Mouse (Mus musculus): ENCODE results near the gene Crk. TPM values are rescaled to one million over a fixed set of nuclear protein-coding genes. Genes with fewer than 3 reads are reported as not detected.

The Crk gene
- polyA plus RNA-seq, 1 experiment = 39.3 TPM

DNA sequence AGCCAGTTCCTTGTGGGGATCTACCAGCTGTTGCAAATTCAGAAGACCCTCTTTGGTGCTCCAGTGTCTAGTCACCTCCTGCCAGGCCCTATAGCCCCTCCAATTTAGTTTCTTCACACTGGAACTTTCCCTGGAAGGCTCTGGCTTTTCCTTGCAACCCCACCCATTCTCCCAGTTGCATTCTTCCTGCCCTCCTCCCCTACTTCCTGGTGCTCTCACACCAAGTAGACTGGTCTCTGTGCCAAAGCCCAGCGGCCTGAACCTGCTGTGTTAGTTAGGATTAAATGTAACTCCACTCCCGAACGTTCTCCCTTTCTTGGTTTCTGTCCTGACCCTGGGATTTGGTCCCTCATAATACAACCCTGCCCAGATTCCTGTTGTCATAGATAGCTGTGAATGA, 44.3 kb upstream of the Crk start:
- Histone ChIP-seq H3ac (ENCODE audit: control insufficient read depth, insufficient read length, low read depth) (no peak overlapping the region), H3K79me3 (ENCODE audit: low read depth) (no peaks in the 10 kb centered on the region), H3K4me3 (ENCODE audit: insufficient read depth, poor library complexity, severe bottlenecking) (no peak overlapping the region), H3K27me3 (ENCODE audit: control insufficient read depth, insufficient read depth, insufficient read length) (no peaks in the 10 kb centered on the region), H3K36me3 (ENCODE audit: control insufficient read depth, insufficient read depth) (peaks cover 4% of the 10 kb centered on the region), H3K79me2 (ENCODE audit: control insufficient read depth, insufficient read depth) (no peaks in the 10 kb centered on the region)
- no peak for TF ChIP-seq CEBPB (IDR thresholded peaks at IDR 0.05; ENCODE audit: low read depth)
- TF ChIP-seq FOSL1 (IDR thresholded peaks at IDR 0.05; ENCODE audit: insufficient read depth, low read length, poor library complexity, severe bottlenecking) = no peak
- no peak for TF ChIP-seq MAX (IDR thresholded peaks at IDR 0.05)
- TF ChIP-seq CTCF (IDR thresholded peaks at IDR 0.05; ENCODE audit: control insufficient read depth, insufficient read depth, insufficient read length) = no peak
- TF ChIP-seq MYOD1 (IDR thresholded peaks at IDR 0.05; ENCODE audit: control insufficient read depth, insufficient read length, low read depth) = no peak
- TF ChIP-seq USF1 (IDR thresholded peaks at IDR 0.05; ENCODE audit: low read depth) = no peak
- TF ChIP-seq MYOG (IDR thresholded peaks at IDR 0.05; ENCODE audit: control insufficient read depth, extremely low read depth, insufficient read length) = no peak

DNA sequence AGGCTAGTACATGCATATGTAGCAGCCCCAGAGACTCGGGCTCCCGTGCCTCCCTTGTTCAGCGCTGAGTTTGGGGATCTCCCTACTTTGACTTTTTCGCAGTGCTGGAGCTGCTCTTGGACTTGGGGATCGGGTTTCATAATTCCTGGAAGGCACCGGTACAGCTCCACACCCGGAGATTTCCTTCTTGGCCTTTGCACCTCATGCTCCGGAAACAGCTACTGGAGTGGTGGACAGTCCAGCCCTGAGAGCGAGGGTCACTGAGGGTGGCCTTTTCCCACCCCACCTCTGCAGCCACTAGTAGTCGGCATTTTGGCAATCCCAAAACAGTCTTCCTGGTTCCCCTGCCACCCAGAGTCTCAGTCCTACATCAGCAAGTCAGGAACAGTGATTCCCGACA, 43.7 kb upstream of the Crk start:
- no peak overlapping the region for H3ac ChIP-seq (ENCODE audit: control insufficient read depth, insufficient read length, low read depth)
- no peaks in the 10 kb centered on the region for H3K79me2 ChIP-seq (ENCODE audit: control insufficient read depth, insufficient read depth)
- TF ChIP-seq MYOD1 (IDR thresholded peaks at IDR 0.05; ENCODE audit: control insufficient read depth, insufficient read length, low read depth) (no peak), CEBPB (IDR thresholded peaks at IDR 0.05; ENCODE audit: low read depth) (no peak), USF1 (IDR thresholded peaks at IDR 0.05; ENCODE audit: low read depth) (no peak), FOSL1 (IDR thresholded peaks at IDR 0.05; ENCODE audit: insufficient read depth, low read length, poor library complexity, severe bottlenecking) (no peak), MAX (IDR thresholded peaks at IDR 0.05) (no peak), MYOG (IDR thresholded peaks at IDR 0.05; ENCODE audit: control insufficient read depth, extremely low read depth, insufficient read length) (no peak), CTCF (IDR thresholded peaks at IDR 0.05; ENCODE audit: control insufficient read depth, insufficient read depth, insufficient read length) (no peak)
- H3K36me3 ChIP-seq (ENCODE audit: control insufficient read depth, insufficient read depth) = peaks cover 4% of the 10 kb centered on the region
- no peak overlapping the region for H3K4me3 ChIP-seq (ENCODE audit: insufficient read depth, poor library complexity, severe bottlenecking)
- H3K79me3 ChIP-seq (ENCODE audit: low read depth) = no peaks in the 10 kb centered on the region
- no peaks in the 10 kb centered on the region for H3K27me3 ChIP-seq (ENCODE audit: control insufficient read depth, insufficient read depth, insufficient read length)

GRCm38 (mm10) chr11:75643323-75643722, 35.7 kb upstream of the Crk start:
- Histone ChIP-seq H3K79me2 (ENCODE audit: control insufficient read depth, insufficient read depth) (no peaks in the 10 kb centered on the region), H3K4me3 (ENCODE audit: insufficient read depth, poor library complexity, severe bottlenecking) (no peak overlapping the region), H3K79me3 (ENCODE audit: low read depth) (no peaks in the 10 kb centered on the region), H3ac (ENCODE audit: control insufficient read depth, insufficient read length, low read depth) (no peak overlapping the region), H3K27me3 (ENCODE audit: control insufficient read depth, insufficient read depth, insufficient read length) (no peaks in the 10 kb centered on the region), H3K36me3 (ENCODE audit: control insufficient read depth, insufficient read depth) (no peaks in the 10 kb centered on the region)
- TF ChIP-seq USF1 (IDR thresholded peaks at IDR 0.05; ENCODE audit: low read depth) = no peak
- no peak for TF ChIP-seq MAX (IDR thresholded peaks at IDR 0.05)
- TF ChIP-seq CEBPB (IDR thresholded peaks at IDR 0.05; ENCODE audit: low read depth) = no peak
- no peak for TF ChIP-seq FOSL1 (IDR thresholded peaks at IDR 0.05; ENCODE audit: insufficient read depth, low read length, poor library complexity, severe bottlenecking)

DNA sequence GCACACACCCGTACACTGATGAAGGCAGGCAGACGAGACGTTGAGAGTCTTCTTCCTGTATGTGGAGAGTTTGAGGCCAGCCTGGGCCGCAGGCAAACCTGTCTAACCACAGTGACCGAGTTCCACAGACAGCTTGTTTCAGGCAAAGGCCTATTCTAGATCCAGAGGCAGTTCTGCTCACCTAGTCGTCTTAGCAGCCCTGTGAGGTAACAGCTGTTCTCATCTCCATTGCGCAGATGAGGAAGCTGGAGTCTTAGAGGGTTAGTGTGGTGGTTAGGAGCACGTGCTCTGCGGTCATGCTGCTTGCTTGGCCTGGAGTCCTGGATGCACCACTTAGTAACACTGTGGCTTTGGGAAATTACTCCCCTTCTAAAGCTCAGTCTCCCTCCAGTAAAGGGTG, 34.4 kb upstream of the Crk start:
- TF ChIP-seq CEBPB (IDR thresholded peaks at IDR 0.05; ENCODE audit: low read depth) (no peak), USF1 (IDR thresholded peaks at IDR 0.05; ENCODE audit: low read depth) (peak; percentile 36), MAX (IDR thresholded peaks at IDR 0.05) (peak; percentile 50), MYOD1 (IDR thresholded peaks at IDR 0.05; ENCODE audit: control insufficient read depth, insufficient read length, low read depth) (peak; percentile 53)
- no peaks in the 10 kb centered on the region for H3K79me2 ChIP-seq (ENCODE audit: control insufficient read depth, insufficient read depth)
- H3K4me3 ChIP-seq (ENCODE audit: insufficient read depth, poor library complexity, severe bottlenecking) = no peak overlapping the region
- no peaks in the 10 kb centered on the region for H3K36me3 ChIP-seq (ENCODE audit: control insufficient read depth, insufficient read depth)
- H3ac ChIP-seq (ENCODE audit: control insufficient read depth, insufficient read length, low read depth) = no peak overlapping the region
- H3K27me3 ChIP-seq (ENCODE audit: control insufficient read depth, insufficient read depth, insufficient read length) = no peaks in the 10 kb centered on the region
- no peaks in the 10 kb centered on the region for H3K79me3 ChIP-seq (ENCODE audit: low read depth)

DNA sequence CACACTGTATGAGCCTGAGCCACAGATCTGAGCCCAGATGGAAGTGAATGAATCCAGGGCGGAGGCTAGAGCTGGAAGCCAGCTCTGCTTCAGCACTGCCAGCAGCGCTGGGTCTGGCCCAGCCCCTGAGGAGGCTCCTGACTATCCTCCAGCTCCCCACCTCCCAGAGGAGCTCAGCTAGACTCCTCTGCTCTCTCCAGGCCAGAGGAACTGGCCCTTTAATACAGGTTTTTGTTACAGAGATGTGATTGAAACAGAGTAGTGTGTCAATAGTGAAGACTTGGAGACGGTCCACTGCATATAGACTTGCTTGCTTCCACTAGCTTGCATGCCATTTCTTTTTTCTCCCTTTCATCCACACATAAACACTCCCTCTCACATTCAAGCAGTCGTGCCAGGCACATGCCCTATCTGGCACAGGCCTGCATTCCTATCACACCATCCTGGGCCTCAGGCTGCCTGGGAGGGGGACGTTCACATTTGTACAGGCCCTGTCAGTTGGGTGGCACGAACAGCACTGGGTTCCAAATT, 31.3 kb upstream of the Crk start:
- peaks cover 9% of the 10 kb centered on the region for H3K79me2 ChIP-seq (ENCODE audit: control insufficient read depth, insufficient read depth)
- no peaks in the 10 kb centered on the region for H3K27me3 ChIP-seq (ENCODE audit: control insufficient read depth, insufficient read depth, insufficient read length)
- H3ac ChIP-seq (ENCODE audit: control insufficient read depth, insufficient read length, low read depth) = no peak overlapping the region
- TF ChIP-seq MYOG (IDR thresholded peaks at IDR 0.05; ENCODE audit: control insufficient read depth, extremely low read depth, insufficient read length) = no peak
- TF ChIP-seq FOSL1 (IDR thresholded peaks at IDR 0.05; ENCODE audit: insufficient read depth, low read length, poor library complexity, severe bottlenecking) = no peak
- TF ChIP-seq USF1 (IDR thresholded peaks at IDR 0.05; ENCODE audit: low read depth) = no peak
- no peak for TF ChIP-seq CTCF (IDR thresholded peaks at IDR 0.05; ENCODE audit: control insufficient read depth, insufficient read depth, insufficient read length)
- no peak for TF ChIP-seq CEBPB (IDR thresholded peaks at IDR 0.05; ENCODE audit: low read depth)
- TF ChIP-seq MAX (IDR thresholded peaks at IDR 0.05) = no peak
- no peak for TF ChIP-seq MYOD1 (IDR thresholded peaks at IDR 0.05; ENCODE audit: control insufficient read depth, insufficient read length, low read depth)
- peaks cover 9% of the 10 kb centered on the region for H3K79me3 ChIP-seq (ENCODE audit: low read depth)
- H3K4me3 ChIP-seq (ENCODE audit: insufficient read depth, poor library complexity, severe bottlenecking) = no peak overlapping the region
- H3K36me3 ChIP-seq (ENCODE audit: control insufficient read depth, insufficient read depth) = no peaks in the 10 kb centered on the region

DNA sequence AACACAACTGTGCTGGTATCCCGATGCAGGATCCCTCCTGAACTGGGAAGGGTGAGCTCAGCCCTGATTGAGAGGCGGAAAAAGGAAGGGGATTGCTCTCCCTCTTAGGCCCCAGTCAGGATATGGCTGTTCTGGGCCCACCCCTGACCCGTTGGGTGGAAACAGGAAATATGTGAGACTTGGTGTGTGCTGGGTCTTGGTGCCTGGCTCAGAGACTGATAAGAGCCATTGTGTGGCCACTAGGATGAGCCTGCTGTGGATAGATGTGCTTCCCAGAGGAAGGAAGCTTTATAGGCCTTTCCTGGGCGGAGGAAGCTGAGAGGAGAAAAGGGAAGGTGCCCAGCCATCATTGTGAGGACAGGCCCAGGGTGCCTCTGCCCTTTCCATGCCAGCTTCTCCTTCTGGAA, 29.9 kb upstream of the Crk start:
- H3K4me3 ChIP-seq (ENCODE audit: insufficient read depth, poor library complexity, severe bottlenecking) = no peak overlapping the region
- H3K79me2 ChIP-seq (ENCODE audit: control insufficient read depth, insufficient read depth) = peaks cover 17% of the 10 kb centered on the region
- H3ac ChIP-seq (ENCODE audit: control insufficient read depth, insufficient read length, low read depth) = no peak overlapping the region
- TF ChIP-seq MYOD1 (IDR thresholded peaks at IDR 0.05; ENCODE audit: control insufficient read depth, insufficient read length, low read depth) = no peak
- no peak for TF ChIP-seq MAX (IDR thresholded peaks at IDR 0.05)
- TF ChIP-seq FOSL1 (IDR thresholded peaks at IDR 0.05; ENCODE audit: insufficient read depth, low read length, poor library complexity, severe bottlenecking) = no peak
- TF ChIP-seq CEBPB (IDR thresholded peaks at IDR 0.05; ENCODE audit: low read depth) = no peak
- no peak for TF ChIP-seq CTCF (IDR thresholded peaks at IDR 0.05; ENCODE audit: control insufficient read depth, insufficient read depth, insufficient read length)
- H3K27me3 ChIP-seq (ENCODE audit: control insufficient read depth, insufficient read depth, insufficient read length) = no peaks in the 10 kb centered on the region
- H3K36me3 ChIP-seq (ENCODE audit: control insufficient read depth, insufficient read depth) = no peaks in the 10 kb centered on the region
- peaks cover 9% of the 10 kb centered on the region for H3K79me3 ChIP-seq (ENCODE audit: low read depth)

Measured in C2C12 (cell line).